Mouse (Mus musculus) hindbrain, postnatal 0 days (tissue): ENCODE measurements at regions not wholly inside any gene's neighbourhood (a gene's known extent, or its start where the extent isn't known, plus 50 kb on each side); places are given as distances from the start of the nearest gene placed in this dataset.

Source experiments
- ATAC-seq: fragments of 200-750 bp; cut with Nextera tagmentation; 2 replicates; pipeline ENCODE4 v1.8.0; 2017; ENCODE audit warnings: mild to moderate bottlenecking, moderate TSS enrichment, moderate library complexity
- DNase-seq: peaks from one replicate; pipeline ENCODE4 v3.0.0-alpha.2; 2015; ENCODE audit warnings: low spot score
- H3K27ac ChIP-seq: fragments of 300-500 bp; sonication (generic); 2 replicates; pipeline ENCODE4 v1.5.1; 2014; ENCODE audit warnings: mild to moderate bottlenecking
- H3K27me3 ChIP-seq: fragments of 300-500 bp; sonication (generic); 2 replicates; pipeline ENCODE4 v1.6.1; 2014; ENCODE audit warnings: low read length, mixed read lengths; ENCODE audit not compliant: insufficient read depth
- H3K36me3 ChIP-seq: fragments of 300-500 bp; sonication (generic); 2 replicates; pipeline ENCODE4 v1.6.1; 2014; ENCODE audit warnings: low read length, mixed read lengths; ENCODE audit not compliant: insufficient read depth
- H3K4me1 ChIP-seq: fragments of 300-500 bp; sonication (generic); 2 replicates; pipeline ENCODE4 v1.6.1; 2014; ENCODE audit warnings: antibody characterized with exemption, low read length, mixed read lengths; ENCODE audit not compliant: insufficient read depth
- H3K4me2 ChIP-seq: fragments of 300-500 bp; sonication (generic); 2 replicates; pipeline ENCODE4 v1.6.1; 2014; ENCODE audit warnings: low read depth, mild to moderate bottlenecking, low read length, moderate library complexity, mixed read lengths
- H3K4me3 ChIP-seq: fragments of 300-500 bp; sonication (generic); 2 replicates; pipeline ENCODE4 v1.5.1; 2014; ENCODE audit warnings: low read length
- H3K9ac ChIP-seq: fragments of 300-500 bp; sonication (generic); replicated peaks from 2 replicates; pipeline ENCODE4 v1.6.1; 2014; ENCODE audit warnings: mild to moderate bottlenecking, low read length, moderate library complexity, mixed read lengths
- H3K9me3 ChIP-seq: fragments of 300-500 bp; sonication (generic); 2 replicates; pipeline ENCODE4 v1.6.1; 2016; ENCODE audit warnings: low read length, mixed read lengths
- CTCF ChIP-seq: IDR thresholded peaks from 2 replicates; pipeline ENCODE4 v1.5.1; 2016; ENCODE audit warnings: antibody characterized with exemption, control low read depth, low read depth
- WGBS: fragments of 180-500 bp; shearing (Covaris S2); extraction: QIAGEN DNeasy Blood & Tissue Kit; methylation state at CpG from one replicate; pipeline ENCODE4 v1.1.7; 2014; 5-methylcytosine and 5-hydroxymethylcytosine counted together

- Histone ChIP-seq H3K4me3 (no peak overlapping the region), H3K4me1 (0 out of 2 replicates have a peak, but pooled peaks cover 4% of the 10 kb centered on the region), H3K36me3 (no peaks in the 10 kb centered on the region), H3K27ac (no peak overlapping the region), H3K9me3 (no peaks in the 10 kb centered on the region), H3K4me2 (no peak overlapping the region), H3K9ac (no peak overlapping the region), H3K27me3 (no peaks in the 10 kb centered on the region)
- no peak for ATAC-seq
- no peak for TF ChIP-seq CTCF
- WGBS: 42% methylated on average over 6 of the region's 6 CpGs
- DNase-seq: no peak
Observed at GRCm38 (mm10) chr11:45524720-45525119, 327.1 kb upstream of the Clint1 start.

- Histone ChIP-seq H3K4me2 (no peak overlapping the region), H3K4me3 (no peak overlapping the region), H3K27me3 (no peaks in the 10 kb centered on the region), H3K9me3 (no peaks in the 10 kb centered on the region), H3K27ac (no peak overlapping the region), H3K9ac (no peak overlapping the region), H3K4me1 (no peaks in the 10 kb centered on the region), H3K36me3 (no peaks in the 10 kb centered on the region)
- ATAC-seq (no peak), DNase-seq (no peak)
- TF ChIP-seq CTCF: no peak
- WGBS: 94% methylated on average over 9 of the region's 9 CpGs
Observed at GRCm38 (mm10) chr11:45531044-45531626, 320.7 kb upstream of the Clint1 start.

- H3K9me3 ChIP-seq: no peaks in the 10 kb centered on the region
- H3K4me1 ChIP-seq: no peaks in the 10 kb centered on the region
- DNase-seq (no peak), ATAC-seq (no peak)
- no peaks in the 10 kb centered on the region for H3K36me3 ChIP-seq
- TF ChIP-seq CTCF: peak; percentile 49; the same call in 1 of the 2 replicates
- no peak overlapping the region for H3K4me2 ChIP-seq
- H3K9ac ChIP-seq: no peak overlapping the region
- 62% methylated on average over 7 of the region's 7 CpGs for WGBS
- H3K4me3 ChIP-seq: no peak overlapping the region
- H3K27me3 ChIP-seq: no peaks in the 10 kb centered on the region
- no peak overlapping the region for H3K27ac ChIP-seq
Observed at GRCm38 (mm10) chr11:45533402-45534056, 318.3 kb upstream of the Clint1 start.

GRCm38 (mm10) chr11:45535501-45536025 lies 316.3 kb upstream of the Clint1 start:
- H3K4me1 ChIP-seq: no peaks in the 10 kb centered on the region
- H3K36me3 ChIP-seq: no peaks in the 10 kb centered on the region
- H3K4me3 ChIP-seq: no peak overlapping the region
- ATAC-seq (no peak), DNase-seq (no peak)
- no peak overlapping the region for H3K27ac ChIP-seq
- no peaks in the 10 kb centered on the region for H3K9me3 ChIP-seq
- TF ChIP-seq CTCF: no peak
- H3K27me3 ChIP-seq: no peaks in the 10 kb centered on the region
- H3K9ac ChIP-seq: no peak overlapping the region
- WGBS: 77% methylated on average over 8 of the region's 8 CpGs
- H3K4me2 ChIP-seq: no peak overlapping the region

GRCm38 (mm10) chr11:45538011-45538410 lies 313.8 kb upstream of the Clint1 start:
- Histone ChIP-seq H3K27me3 (no peaks in the 10 kb centered on the region), H3K4me1 (no peaks in the 10 kb centered on the region), H3K9me3 (no peaks in the 10 kb centered on the region), H3K4me2 (no peak overlapping the region), H3K27ac (no peak overlapping the region; the same call in 1 of the 2 replicates), H3K4me3 (no peak overlapping the region), H3K36me3 (no peaks in the 10 kb centered on the region), H3K9ac (no peak overlapping the region)
- WGBS: 44% methylated on average over 7 of the region's 7 CpGs
- ATAC-seq (peak; percentile 88), DNase-seq (peak; percentile 77)
- TF ChIP-seq CTCF: no peak

- peak; percentile 83 for ATAC-seq
- peak; percentile 94 for DNase-seq
- Histone ChIP-seq H3K4me2 (no peak overlapping the region), H3K4me1 (no peaks in the 10 kb centered on the region), H3K4me3 (no peak overlapping the region), H3K36me3 (no peaks in the 10 kb centered on the region), H3K27ac (no peak overlapping the region), H3K9me3 (no peaks in the 10 kb centered on the region), H3K9ac (no peak overlapping the region), H3K27me3 (no peaks in the 10 kb centered on the region)
- WGBS: 31% methylated on average over 4 of the region's 4 CpGs
- peak; percentile 92 for TF ChIP-seq CTCF
Observed at GRCm38 (mm10) chr11:45539459-45539858, 312.4 kb upstream of the Clint1 start.

- no peaks in the 10 kb centered on the region for H3K27me3 ChIP-seq
- no peaks in the 10 kb centered on the region for H3K9me3 ChIP-seq
- H3K4me1 ChIP-seq: no peaks in the 10 kb centered on the region
- DNase-seq (no peak), ATAC-seq (no peak)
- H3K27ac ChIP-seq: no peak overlapping the region
- 85% methylated on average over 3 of the region's 3 CpGs for WGBS
- H3K4me3 ChIP-seq: no peak overlapping the region
- H3K4me2 ChIP-seq: no peak overlapping the region
- H3K9ac ChIP-seq: no peak overlapping the region
- no peak for TF ChIP-seq CTCF
- no peaks in the 10 kb centered on the region for H3K36me3 ChIP-seq
Observed at GRCm38 (mm10) chr11:45544531-45544930, 307.3 kb upstream of the Clint1 start.
